In the genomic region with DNA sequence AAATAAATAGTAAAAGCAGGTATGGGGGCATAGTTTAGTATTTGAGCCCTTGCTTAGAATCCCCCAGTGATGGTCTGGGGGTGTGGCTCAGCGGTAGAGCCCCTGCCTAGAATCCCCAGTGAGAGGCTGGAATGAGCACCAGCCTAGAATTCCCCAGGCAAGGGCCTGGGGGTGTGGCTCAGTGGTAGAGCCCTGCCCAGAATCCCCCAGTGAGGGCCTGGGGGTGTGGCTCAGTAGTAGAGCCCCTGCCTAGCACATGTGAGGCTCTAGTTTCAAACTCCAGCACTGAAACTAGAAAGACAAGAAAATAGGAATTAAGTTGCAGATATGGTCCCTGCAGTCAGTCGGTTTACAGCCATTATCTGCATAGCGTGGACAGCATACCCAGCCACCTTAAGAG, we compare ENCODE assay signal across 35 mouse cellular contexts. TPM values are rescaled to one million over a fixed set of nuclear protein-coding genes. Genes with fewer than 3 reads are reported as not detected.
A peak's percentile ranks its signal among the peaks of the same experiment; 100 is the strongest.
DNase-seq lines count a peak whose midpoint lies in the region; ATAC-seq and TF ChIP-seq lines count a peak whose summit lies in the region.
"Had no signal": no experiment of that assay in that cellular context is flagged by ENCODE, and none has a peak within 500 bp of the region (broad histone marks: within the 10 kb centered on the region; RNA-seq: fewer than 3 reads in every experiment).

No protein-coding gene starts in this region.

- H3K27me3 ChIP-seq in kidney, embryonic 16.5 days (ENCODE audit: insufficient read depth, low read length): no peaks in the 10 kb centered on the region
- H3K27me3 ChIP-seq: CH12.LX; embryonic facial prominence, embryonic 15.5 days; forebrain, embryonic 12.5 days; heart, embryonic 15.5 days; hindbrain, embryonic 12.5 days; intestine, embryonic 15.5 days; liver, embryonic 12.5 days; Patski had no signal

- intact Hi-C loops in gastrocnemius, adult 2 months (cut with DNase I): no loop called here
- intact Hi-C loops in gastrocnemius, postnatal 36 days (cut with DNase I): no loop called here
- intact Hi-C loops in left cerebral cortex, postnatal 25 days (cut with DNase I): no loop called here

- peak; percentile 42; the same call in 1 of the 2 replicates for ATAC-seq in kidney, embryonic 16.5 days (ENCODE audit: low FRiP score, low TSS enrichment)
- ATAC-seq: forebrain, postnatal 0 days; hindbrain, postnatal 0 days; intestine, embryonic 15.5 days; liver, embryonic 12.5 days; liver, postnatal 0 days; midbrain, embryonic 16.5 days; Patski had no signal

- no peak overlapping the region for H3K4me3 ChIP-seq in gastrocnemius, adult 2 months
- no peak overlapping the region for H3K4me3 ChIP-seq in kidney, embryonic 16.5 days (ENCODE audit: low read length)
- H3K4me3 ChIP-seq: embryonic facial prominence, embryonic 10.5 days; embryonic facial prominence, embryonic 15.5 days; forebrain, embryonic 12.5 days; heart, embryonic 15.5 days; hindbrain, embryonic 12.5 days; intestine, embryonic 15.5 days; liver, embryonic 12.5 days had no signal

- no peak for TF ChIP-seq CTCF in gastrocnemius, adult 2 months (IDR thresholded peaks at IDR 0.05)

- H3K36me3 ChIP-seq in kidney, embryonic 16.5 days (ENCODE audit: insufficient read depth, low read length): no peaks in the 10 kb centered on the region
- H3K36me3 ChIP-seq: embryonic facial prominence, embryonic 10.5 days; embryonic facial prominence, embryonic 15.5 days; forebrain, embryonic 12.5 days; heart, embryonic 15.5 days; hindbrain, embryonic 12.5 days; intestine, embryonic 15.5 days; liver, embryonic 12.5 days had no signal

- peak overlapping the region; percentile 17; the same call in 1 of the 2 replicates for H3K27ac ChIP-seq in gastrocnemius, adult 2 months
- H3K27ac ChIP-seq in kidney, embryonic 16.5 days (ENCODE audit: low read length): no peak overlapping the region; the same call in 1 of the 2 replicates
- H3K27ac ChIP-seq: embryonic facial prominence, embryonic 10.5 days; embryonic facial prominence, embryonic 15.5 days; forebrain, embryonic 12.5 days; heart, embryonic 15.5 days; hindbrain, embryonic 12.5 days; hindbrain, postnatal 0 days; intestine, embryonic 15.5 days; kidney, postnatal 0 days had no signal

- 49% methylated on average over 3 of the region's 3 CpGs for WGBS in kidney, embryonic 16.5 days

- DNase-seq in gastrocnemius, adult 2 months: no peak
- no peak for DNase-seq in gastrocnemius, postnatal 36 days
- DNase-seq in kidney, adult 8-10 months: no peak
- peak; percentile 48 for DNase-seq in thymus, postnatal 25 days
- DNase-seq in thymus, postnatal 0 days (ENCODE audit: low spot score): no peak
- DNase-seq in left cerebral cortex, postnatal 25 days (ENCODE audit: low spot score in 2 of 2): no peak
- DNase-seq in adrenal gland, adult 8-10 months: no peak
- DNase-seq: cerebellum, adult 2 months; cerebellum, postnatal 25 days; forebrain, postnatal 0 days; gastrocnemius, postnatal 10 days; heart, postnatal 36 days; layer of hippocampus, adult 9-11 months; liver, postnatal 0 days; lung, postnatal 36 days; right cerebral cortex, postnatal 25 days; spleen, adult 18-20 months had no signal

- H3K4me1 ChIP-seq in kidney, embryonic 16.5 days (ENCODE audit: insufficient read depth, low read length): 0 out of 2 replicates have a peak, but pooled peaks cover 9% of the 10 kb centered on the region
- H3K4me1 ChIP-seq: embryonic facial prominence, embryonic 15.5 days; forebrain, embryonic 12.5 days; heart, embryonic 15.5 days; hindbrain, embryonic 12.5 days had no signal

- no peak overlapping the region for H3K4me2 ChIP-seq in kidney, embryonic 16.5 days (replicated peaks; ENCODE audit: low read depth, low read length)
- H3K4me2 ChIP-seq: embryonic facial prominence, embryonic 15.5 days; forebrain, embryonic 12.5 days; heart, embryonic 15.5 days; hindbrain, embryonic 12.5 days; intestine, embryonic 15.5 days; liver, embryonic 12.5 days; midbrain, embryonic 11.5 days had no signal

- H3K9ac ChIP-seq in kidney, embryonic 16.5 days (replicated peaks; ENCODE audit: low read length): no peak overlapping the region
- H3K9ac ChIP-seq: embryonic facial prominence, embryonic 15.5 days; forebrain, embryonic 12.5 days; forebrain, postnatal 0 days; heart, embryonic 15.5 days; hindbrain, embryonic 12.5 days; intestine, embryonic 15.5 days; liver, embryonic 12.5 days; liver, postnatal 0 days had no signal

- H3K9me3 ChIP-seq in kidney, embryonic 16.5 days (ENCODE audit: low read length): no peaks in the 10 kb centered on the region
- H3K9me3 ChIP-seq: embryonic facial prominence, embryonic 10.5 days; embryonic facial prominence, embryonic 15.5 days; forebrain, embryonic 12.5 days; heart, embryonic 15.5 days; intestine, embryonic 15.5 days; liver, embryonic 12.5 days had no signal

RNA-seq across cellular contexts. Expression of a gene that starts 6.1 kb away (rescaled TPM):
- 10 to 100 TPM; 47.2 to 61.7 TPM for total RNA-seq in gastrocnemius, adult 2 months (2021)
- total RNA-seq in gastrocnemius, postnatal 36 days (2021): 10 to 100 TPM; 36.2 to 45.2 TPM
- 73.3 and 73.4 TPM in 2 replicates for polyA plus RNA-seq in kidney, embryonic 16.5 days (2015; fragmentation: Nextera tagmentation; extraction: Ambion mirVana)
- 76.8 and 79.0 TPM in 2 replicates for polyA plus RNA-seq in thymus, postnatal 0 days (2015; fragmentation: Nextera tagmentation; extraction: Ambion mirVana)
- 100 to 1,000 TPM; 108 to 110 TPM for total RNA-seq in left cerebral cortex, postnatal 25 days (2021)
- 10 to 100 TPM; 37.7 to 65.1 (median 55.4) TPM for total RNA-seq in adrenal gland, adult 8-10 months (2022)

RNA-seq across cellular contexts. Expression of a gene that starts 35.0 kb away (rescaled TPM):
- 100 to 1,000 TPM; 748 to 815 TPM for total RNA-seq in gastrocnemius, adult 2 months (2021)
- 100 to 1,000 TPM; 835 to 915 TPM for total RNA-seq in gastrocnemius, postnatal 36 days (2021)
- polyA plus RNA-seq in kidney, embryonic 16.5 days (2015; fragmentation: Nextera tagmentation; extraction: Ambion mirVana): 1.4 and 1.8 TPM in 2 replicates
- 2.8 and 2.9 TPM in 2 replicates for polyA plus RNA-seq in thymus, postnatal 0 days (2015; fragmentation: Nextera tagmentation; extraction: Ambion mirVana)
- total RNA-seq in left cerebral cortex, postnatal 25 days (2021): 100 to 1,000 TPM; 616 to 649 TPM
- total RNA-seq in adrenal gland, adult 8-10 months (2022): 10 to 100 TPM; 14.2 to 27.2 (median 18.9) TPM
- total RNA-seq: granulocyte monocyte progenitor cell, adult 5-6 weeks; MEL; neutrophil, adult 5-6 weeks had no signal

RNA-seq across cellular contexts. Expression of a gene that starts 46.7 kb away (rescaled TPM):
- 10 to 100 TPM; 14.0 to 15.9 TPM for total RNA-seq in gastrocnemius, adult 2 months (2021)
- total RNA-seq in gastrocnemius, postnatal 36 days (2021): 10 to 100 TPM; 14.1 to 15.9 TPM
- polyA plus RNA-seq in kidney, embryonic 16.5 days (2015; fragmentation: Nextera tagmentation; extraction: Ambion mirVana): 72.9 and 77.0 TPM in 2 replicates
- 2.0 and 2.6 TPM in 2 replicates for polyA plus RNA-seq in thymus, postnatal 0 days (2015; fragmentation: Nextera tagmentation; extraction: Ambion mirVana)
- 1 to 10 TPM; 3.0 to 4.2 TPM for total RNA-seq in left cerebral cortex, postnatal 25 days (2021)
- total RNA-seq in adrenal gland, adult 8-10 months (2022): 1 to 10 TPM in 3 of 4 experiments, under 1 TPM in 1; 0.26 to 1.5 (median 1.2) TPM
- total RNA-seq: hindbrain, postnatal 0 days had no signal
- polyA plus RNA-seq: C2C12 had no signal

Comparison
In these comparisons a context has a peak if more than half of its experiments do, and no peak if none do; other contexts are left out.
1. RNA of a gene that starts 35.0 kb away (total RNA-seq): 835 to 915 TPM in gastrocnemius, postnatal 36 days, 748 to 815 TPM in gastrocnemius, adult 2 months and 616 to 649 TPM in left cerebral cortex, postnatal 25 days; 14.2 to 27.2 TPM in adrenal gland, adult 8-10 months; every median in the first group is over 10 times any median in the second.